Mouse (Mus musculus) kidney, adult 11 months (tissue): Measurements from ENCODE around the gene Lbhd2.

ENCODE experiments used
- DNase-seq: peaks from one replicate; pipeline ENCODE4 v3.0.0; 2022

Lbhd2 gene

DNA sequence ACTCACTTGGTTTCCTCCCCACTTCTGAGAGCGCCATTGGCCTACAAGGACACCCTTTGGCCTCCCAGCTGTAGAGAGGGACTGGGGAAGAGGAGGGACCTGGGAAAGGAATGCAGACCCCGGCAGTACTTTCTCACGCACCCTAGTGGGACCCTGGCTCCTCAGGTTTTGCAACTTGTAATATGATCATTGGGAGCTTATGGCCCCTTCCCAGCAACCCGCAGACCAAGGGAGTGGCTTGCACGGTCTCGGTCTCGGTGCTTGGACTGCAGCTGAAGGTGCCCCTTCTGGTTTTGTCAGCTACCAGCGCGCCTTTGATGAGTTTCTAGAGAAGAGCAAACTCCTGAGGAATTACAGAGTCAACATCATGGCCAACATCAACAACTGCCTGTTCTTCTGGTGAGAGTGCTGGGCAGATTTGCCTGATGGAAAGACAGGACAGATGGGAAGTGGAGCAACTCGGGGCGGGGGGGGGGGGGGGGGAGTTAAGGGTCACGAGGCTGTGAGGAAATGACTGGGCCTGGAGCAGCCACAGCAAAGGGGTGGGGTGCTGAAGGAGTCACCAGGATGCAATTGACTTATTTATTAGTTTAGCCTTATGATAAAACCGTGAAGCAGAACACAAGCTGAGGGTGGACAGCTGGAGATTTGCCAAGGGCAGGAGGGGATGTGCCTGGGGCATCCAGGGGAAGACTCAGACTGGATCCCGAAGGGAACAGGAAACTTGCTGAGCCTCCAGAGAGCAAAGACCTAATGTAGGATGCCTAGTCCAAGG, 42.5 kb downstream of the Lbhd2 start:
- DNase-seq, result peak; percentile 88

DNA sequence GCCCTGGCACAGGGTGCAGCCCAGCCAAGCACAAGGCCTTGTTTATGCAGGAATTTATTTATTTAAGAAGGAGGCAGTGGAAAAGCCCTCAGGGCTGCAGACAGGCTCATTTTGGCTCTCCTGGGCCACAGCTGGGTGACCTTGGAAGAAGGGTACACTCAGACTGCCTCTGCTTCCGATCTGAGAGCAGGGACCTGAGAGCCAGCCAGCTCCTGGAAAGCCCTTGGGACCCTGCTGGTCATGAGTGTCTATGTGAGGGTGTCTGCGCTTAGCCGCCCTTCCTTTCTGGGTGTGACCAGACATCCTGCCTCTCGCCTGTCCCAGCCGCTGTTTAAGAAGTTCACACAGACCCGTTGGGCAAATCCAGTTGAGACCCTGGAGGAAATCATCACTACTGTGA, 43.8 kb downstream of the Lbhd2 start:
- DNase-seq, result peak; percentile 93

DNA sequence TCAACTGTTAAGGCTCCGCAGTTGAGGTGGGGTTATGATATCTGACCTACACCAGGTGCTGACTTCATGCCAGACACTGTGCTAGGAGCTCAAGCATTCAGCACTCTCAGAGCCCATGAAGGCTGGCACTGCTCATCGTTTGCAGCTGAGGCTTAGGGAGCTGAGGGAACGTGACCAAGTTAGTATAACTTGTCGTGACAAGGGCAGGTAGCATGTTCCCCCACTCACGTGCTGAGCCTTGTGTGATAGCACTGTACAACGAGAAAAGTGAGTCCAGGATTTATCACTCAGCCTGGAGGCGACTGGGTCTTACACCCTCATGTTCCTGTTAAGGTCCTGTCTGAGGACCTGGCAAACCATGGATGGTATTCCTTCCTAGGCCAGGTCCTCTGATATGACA, 45.0 kb downstream of the Lbhd2 start:
- DNase-seq, result no peak

DNA sequence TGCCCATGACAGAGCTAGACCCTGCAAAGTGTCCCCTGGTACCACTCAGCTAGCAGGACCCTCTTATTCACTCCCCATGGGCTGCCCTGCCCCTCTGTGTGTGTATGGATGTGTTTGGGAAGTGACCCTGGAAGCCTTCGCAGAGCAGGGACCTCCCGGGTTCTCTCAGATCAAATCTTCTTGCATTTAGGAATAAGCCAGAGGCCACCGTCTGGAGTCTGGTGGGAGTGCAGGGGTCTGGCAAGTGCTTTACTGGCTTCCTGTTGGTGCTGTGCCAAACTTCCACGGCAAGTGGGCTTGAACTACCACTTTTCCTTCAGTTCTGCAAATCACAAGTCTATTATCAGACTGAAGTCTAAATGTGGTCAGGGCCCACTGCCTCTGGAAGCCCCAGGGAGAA, 47.4 kb downstream of the Lbhd2 start:
- no peak for DNase-seq

DNA sequence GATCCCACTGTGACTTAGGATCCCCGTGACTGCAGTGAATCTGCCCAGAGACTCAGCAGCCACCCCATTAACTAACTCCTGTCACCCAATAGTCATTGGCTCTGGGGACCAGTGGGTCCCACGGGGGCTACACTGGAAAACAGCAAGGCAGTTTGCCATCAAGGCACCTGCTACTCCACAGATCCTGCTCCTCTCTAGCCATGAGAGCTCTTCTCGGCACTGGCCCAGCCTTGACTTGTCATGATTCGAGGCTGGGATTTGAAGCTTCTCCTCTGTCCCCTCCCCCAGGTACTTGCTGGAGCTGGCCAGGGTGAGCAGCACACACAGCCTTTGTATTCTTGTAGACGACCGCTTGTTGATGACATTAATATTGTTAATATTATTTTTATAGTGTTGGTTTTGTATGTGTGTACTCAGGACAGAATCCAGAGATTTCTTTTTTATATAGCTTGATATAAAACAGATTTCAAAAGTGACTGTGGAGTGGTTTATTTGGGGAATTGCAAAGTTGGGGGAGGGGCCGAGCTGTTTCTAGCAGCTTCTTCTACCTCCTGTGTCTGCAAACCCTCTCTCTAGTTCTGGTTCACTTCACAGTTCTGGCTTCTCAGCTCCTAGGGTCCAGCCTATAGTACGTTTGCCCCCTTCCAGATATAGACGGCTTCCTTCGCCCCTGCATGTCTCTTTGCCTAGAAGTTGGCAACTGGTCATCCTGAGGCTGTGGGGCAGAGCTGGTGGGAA, 48.1 kb downstream of the Lbhd2 start:
- DNase-seq, result no peak

DNA sequence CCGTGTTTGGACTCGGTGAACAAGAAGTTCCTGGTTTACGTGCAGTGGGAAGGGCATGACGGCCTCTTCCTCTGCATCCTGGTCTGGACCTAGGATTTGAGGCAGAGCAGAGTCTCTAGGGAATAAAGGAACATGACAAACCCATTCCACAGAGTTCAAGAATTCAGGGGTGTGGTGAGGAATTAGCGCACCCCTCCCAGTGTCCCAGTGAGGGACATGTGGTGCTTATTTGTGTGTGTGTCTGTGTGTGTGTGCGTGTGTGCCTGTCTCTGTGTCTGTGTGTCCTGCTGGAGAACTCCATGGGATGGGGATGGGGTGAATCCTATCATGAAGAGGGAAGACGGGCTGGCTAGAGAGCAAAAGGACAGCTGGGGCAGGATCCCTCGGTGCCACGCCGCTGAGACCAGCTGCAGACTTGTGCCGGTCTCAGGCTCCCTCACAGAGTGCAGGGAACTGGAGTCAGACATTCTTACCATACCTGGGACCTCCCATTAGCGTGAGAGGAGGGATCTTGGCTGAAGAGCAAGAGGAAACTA, 48.8 kb downstream of the Lbhd2 start:
- DNase-seq, result peak; percentile 40

DNA sequence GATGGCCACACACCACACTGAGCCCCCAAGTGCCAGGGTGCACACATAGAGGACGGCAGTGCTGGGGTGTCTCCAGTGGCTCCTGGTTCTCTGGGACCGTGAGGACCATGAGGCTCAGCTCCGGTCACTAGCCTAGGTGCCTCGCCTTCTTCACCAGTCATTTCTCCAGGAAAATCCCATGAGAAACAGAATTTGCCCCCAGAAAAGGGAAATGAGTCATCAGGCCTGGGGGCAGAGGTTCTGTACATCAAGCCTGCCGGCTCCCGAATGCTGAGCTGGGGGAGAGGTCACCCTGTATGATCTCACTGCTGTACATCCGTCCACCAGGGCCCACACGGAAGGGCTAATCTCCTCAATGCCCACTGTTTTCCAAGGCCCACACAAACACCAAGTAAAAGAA, 49.3 kb downstream of the Lbhd2 start:
- DNase-seq, result no peak

DNA sequence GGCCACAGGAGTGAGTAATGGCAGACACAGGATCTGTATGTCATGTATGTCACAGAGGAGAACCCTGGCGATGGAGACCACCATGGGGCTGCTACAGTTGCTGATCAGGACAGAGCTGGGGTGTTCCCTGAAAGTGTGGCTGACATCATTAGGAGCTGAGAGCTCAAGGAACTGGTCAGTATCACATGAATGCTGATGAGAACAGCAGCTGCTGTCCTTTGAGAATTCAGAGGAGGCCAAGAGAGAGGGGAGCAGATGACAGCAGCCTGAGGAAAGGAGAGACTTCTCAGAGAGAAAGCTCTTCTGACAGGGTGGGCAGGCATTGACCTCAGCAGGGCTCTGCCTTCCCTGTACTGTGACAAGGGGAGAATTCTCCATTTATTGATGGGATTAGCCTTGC, 51.1 kb downstream of the Lbhd2 start:
- no peak for DNase-seq
